Mouse (Mus musculus) lung, postnatal 0 days (tissue): ENCODE results near the gene Tmem150c.

Experiments used
- CTCF ChIP-seq: IDR thresholded peaks from 2 replicates; pipeline ENCODE4 v1.5.1; 2016; ENCODE audit warnings: antibody characterized with exemption, mild to moderate bottlenecking
- EP300 ChIP-seq: IDR thresholded peaks from 2 replicates; pipeline ENCODE4 v1.6.1; 2016; ENCODE audit warnings: antibody characterized with exemption, mild to moderate bottlenecking, control low read depth

DNA sequence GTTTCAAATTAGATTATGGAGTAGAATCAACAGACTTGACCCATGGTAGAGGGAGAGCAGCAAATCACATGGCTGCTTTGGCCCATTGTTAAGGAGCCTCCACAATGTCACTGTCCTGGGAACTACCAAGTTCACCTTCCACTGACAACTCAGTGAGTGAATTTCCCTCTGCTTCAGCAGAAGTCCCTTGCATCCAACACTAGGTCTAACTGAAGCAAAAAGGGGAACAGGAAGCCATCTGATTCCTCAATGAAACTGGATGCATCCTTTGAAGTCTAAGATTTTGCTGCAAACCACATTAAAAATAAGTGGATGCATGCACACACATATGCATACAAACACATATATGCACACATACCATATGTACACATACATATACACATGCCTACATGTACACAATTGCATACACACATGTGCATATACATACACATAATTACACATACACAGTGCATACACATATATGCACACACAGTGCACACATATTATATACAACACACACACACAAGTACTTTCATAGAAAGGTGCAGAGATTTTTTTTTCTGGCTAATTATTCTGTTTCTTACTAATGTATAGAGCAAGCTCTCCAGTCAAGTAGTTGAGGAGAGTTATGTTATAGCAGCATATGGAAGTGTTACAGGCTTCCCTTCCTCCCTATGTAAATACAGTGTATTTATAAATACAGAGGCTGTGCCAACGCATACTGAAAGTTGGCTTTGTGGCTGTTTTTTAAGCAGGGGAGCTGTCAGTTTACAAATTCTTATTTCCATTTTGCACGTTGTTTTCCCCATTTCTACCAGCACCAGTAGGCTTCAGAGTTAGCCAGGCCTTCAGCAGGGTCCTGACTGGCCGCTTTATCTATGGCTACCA is 27.7 kb upstream of the Tmem150c start:
- TF ChIP-seq EP300 (no peak), CTCF (no peak)
